Mouse (Mus musculus) cerebellum, adult 2 months (tissue): ENCODE data around the gene Tuft1.
"Not testable (repeated sequence)": the region's sequence is repeated elsewhere in the genome, so short reads cannot be mapped to it uniquely, and the experiment has no call there.

Experiments used
- CTCF ChIP-seq: fragments of 200-500 bp; IDR thresholded peaks from 2 replicates; pipeline ENCODE4 v1.5.1; 2011; ENCODE audit warnings: low read depth, mild to moderate bottlenecking, control low read depth, low read length, moderate library complexity, borderline replicate concordance; ENCODE audit not compliant: insufficient read depth
- POLR2A ChIP-seq: fragments of 200-500 bp; IDR thresholded peaks from 2 replicates; pipeline ENCODE4 v1.6.1; 2011; ENCODE audit warnings: low read length, control low read depth, borderline replicate concordance; ENCODE audit not compliant: insufficient read depth

DNA sequence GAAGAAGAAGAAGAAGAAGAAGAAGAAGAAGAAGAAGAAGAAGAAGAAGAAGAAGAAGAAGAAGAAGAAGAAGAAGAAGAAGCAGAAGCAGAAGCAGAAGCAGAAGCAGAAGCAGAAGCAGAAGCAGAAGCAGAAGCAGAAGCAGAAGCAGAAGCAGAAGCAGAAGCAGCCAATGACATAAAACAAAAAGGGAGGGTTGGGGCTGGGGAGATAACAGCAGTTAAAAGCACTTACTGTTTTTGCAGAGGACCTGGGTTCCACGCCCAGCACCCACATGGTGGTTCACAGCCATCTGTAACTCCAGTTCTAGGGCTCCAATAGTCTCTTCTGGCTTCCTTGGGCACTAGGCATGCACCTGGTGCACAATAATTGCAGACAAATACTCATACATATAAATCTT lies 30.5 kb upstream of the Tuft1 start:
- not testable (repeated sequence) for TF ChIP-seq POLR2A, CTCF
